Mouse (Mus musculus): ENCODE data around the gene Ntrk3. TPM values are rescaled to one million over a fixed set of nuclear protein-coding genes. Genes with fewer than 3 reads are reported as not detected.

Ntrk3 gene
- polyA plus RNA-seq, 1 experiment from 2014 or later: 27.0 TPM

- Histone ChIP-seq H3K27me3 (ENCODE audit: control insufficient read depth, insufficient read depth, low read length) (no peaks in the 10 kb centered on the region), H3K4me3 (replicated peaks; ENCODE audit: low read depth, low read length) (no peak overlapping the region), H3K4me2 (ENCODE audit: low read length) (no peak overlapping the region), H3K9me3 (ENCODE audit: control insufficient read depth, low read length) (no peaks in the 10 kb centered on the region), H3K36me3 (ENCODE audit: control insufficient read depth, insufficient read depth, low read length) (no peaks in the 10 kb centered on the region; the same call in 1 of the 2 replicates), H3K27ac (replicated peaks; ENCODE audit: low read depth, low read length) (no peak overlapping the region), H3K4me1 (ENCODE audit: control insufficient read depth, insufficient read depth, low read length) (no peaks in the 10 kb centered on the region), H3K9ac (replicated peaks; ENCODE audit: low read length) (no peak overlapping the region)
- DNase-seq: peak; percentile 10
- 85% methylated on average over 9 of the region's 9 CpGs for WGBS
- ATAC-seq (ENCODE audit: low FRiP score, low TSS enrichment): no peak
These were observed 298.3 kb downstream of the Ntrk3 start for GRCm38 (mm10) chr7:78439361-78440120.

GRCm38 (mm10) chr7:78433617-78434144 is 304.1 kb downstream of the Ntrk3 start:
- no peaks in the 10 kb centered on the region for H3K27me3 ChIP-seq (ENCODE audit: control insufficient read depth, insufficient read depth, low read length)
- H3K4me2 ChIP-seq (ENCODE audit: low read length): no peak overlapping the region
- no peak overlapping the region for H3K9ac ChIP-seq (replicated peaks; ENCODE audit: low read length)
- ATAC-seq (ENCODE audit: low FRiP score, low TSS enrichment) (0 out of 2 replicates have a peak, but pooled peaks have one; percentile 24), DNase-seq (peak; percentile 59)
- 0 out of 2 replicates have a peak, but pooled peaks cover 2% of the 10 kb centered on the region for H3K4me1 ChIP-seq (ENCODE audit: control insufficient read depth, insufficient read depth, low read length)
- H3K9me3 ChIP-seq (ENCODE audit: control insufficient read depth, low read length): no peaks in the 10 kb centered on the region
- H3K4me3 ChIP-seq (replicated peaks; ENCODE audit: low read depth, low read length): no peak overlapping the region
- no peaks in the 10 kb centered on the region for H3K36me3 ChIP-seq (ENCODE audit: control insufficient read depth, insufficient read depth, low read length)
- H3K27ac ChIP-seq (replicated peaks; ENCODE audit: low read depth, low read length): no peak overlapping the region
- WGBS: 18% methylated on average over 5 of the region's 5 CpGs

GRCm38 (mm10) chr7:78431611-78432010 is 306.2 kb downstream of the Ntrk3 start:
- Histone ChIP-seq H3K27ac (replicated peaks; ENCODE audit: low read depth, low read length) (no peak overlapping the region), H3K9ac (replicated peaks; ENCODE audit: low read length) (no peak overlapping the region), H3K4me1 (ENCODE audit: control insufficient read depth, insufficient read depth, low read length) (0 out of 2 replicates have a peak, but pooled peaks cover 2% of the 10 kb centered on the region), H3K27me3 (ENCODE audit: control insufficient read depth, insufficient read depth, low read length) (no peaks in the 10 kb centered on the region), H3K4me2 (ENCODE audit: low read length) (no peak overlapping the region), H3K9me3 (ENCODE audit: control insufficient read depth, low read length) (no peaks in the 10 kb centered on the region), H3K4me3 (replicated peaks; ENCODE audit: low read depth, low read length) (no peak overlapping the region), H3K36me3 (ENCODE audit: control insufficient read depth, insufficient read depth, low read length) (no peaks in the 10 kb centered on the region)
- DNase-seq (no peak), ATAC-seq (ENCODE audit: low FRiP score, low TSS enrichment) (no peak)
- 90% methylated on average over 4 of the region's 4 CpGs for WGBS

GRCm38 (mm10) chr7:78412172-78412571 is 325.6 kb downstream of the Ntrk3 start:
- DNase-seq (no peak), ATAC-seq (ENCODE audit: low FRiP score, low TSS enrichment) (no peak)
- Histone ChIP-seq H3K27me3 (ENCODE audit: control insufficient read depth, insufficient read depth, low read length) (no peaks in the 10 kb centered on the region), H3K4me2 (ENCODE audit: low read length) (no peak overlapping the region), H3K9me3 (ENCODE audit: control insufficient read depth, low read length) (no peaks in the 10 kb centered on the region), H3K4me1 (ENCODE audit: control insufficient read depth, insufficient read depth, low read length) (no peaks in the 10 kb centered on the region), H3K27ac (replicated peaks; ENCODE audit: low read depth, low read length) (no peak overlapping the region), H3K9ac (replicated peaks; ENCODE audit: low read length) (no peak overlapping the region), H3K4me3 (replicated peaks; ENCODE audit: low read depth, low read length) (no peak overlapping the region), H3K36me3 (ENCODE audit: control insufficient read depth, insufficient read depth, low read length) (no peaks in the 10 kb centered on the region)
- WGBS: 85% methylated on average over 2 of the region's 2 CpGs

GRCm38 (mm10) chr7:78409970-78410369 is 327.8 kb downstream of the Ntrk3 start:
- H3K27me3 ChIP-seq (ENCODE audit: control insufficient read depth, insufficient read depth, low read length): no peaks in the 10 kb centered on the region
- ATAC-seq (ENCODE audit: low FRiP score, low TSS enrichment) (no peak), DNase-seq (no peak)
- no peak overlapping the region for H3K4me2 ChIP-seq (ENCODE audit: low read length)
- H3K9me3 ChIP-seq (ENCODE audit: control insufficient read depth, low read length): no peaks in the 10 kb centered on the region
- H3K9ac ChIP-seq (replicated peaks; ENCODE audit: low read length): no peak overlapping the region
- H3K4me3 ChIP-seq (replicated peaks; ENCODE audit: low read depth, low read length): no peak overlapping the region
- no peak overlapping the region for H3K27ac ChIP-seq (replicated peaks; ENCODE audit: low read depth, low read length)
- no peaks in the 10 kb centered on the region for H3K36me3 ChIP-seq (ENCODE audit: control insufficient read depth, insufficient read depth, low read length)
- WGBS: 50% methylated on average over 5 of the region's 5 CpGs
- H3K4me1 ChIP-seq (ENCODE audit: control insufficient read depth, insufficient read depth, low read length): no peaks in the 10 kb centered on the region

- WGBS: 94% methylated on average over 5 of the region's 5 CpGs
- Histone ChIP-seq H3K9me3 (ENCODE audit: control insufficient read depth, low read length) (no peaks in the 10 kb centered on the region), H3K27ac (replicated peaks; ENCODE audit: low read depth, low read length) (no peak overlapping the region), H3K36me3 (ENCODE audit: control insufficient read depth, insufficient read depth, low read length) (no peaks in the 10 kb centered on the region), H3K4me3 (replicated peaks; ENCODE audit: low read depth, low read length) (no peak overlapping the region), H3K27me3 (ENCODE audit: control insufficient read depth, insufficient read depth, low read length) (no peaks in the 10 kb centered on the region), H3K4me1 (ENCODE audit: control insufficient read depth, insufficient read depth, low read length) (no peaks in the 10 kb centered on the region), H3K9ac (replicated peaks; ENCODE audit: low read length) (no peak overlapping the region), H3K4me2 (ENCODE audit: low read length) (no peak overlapping the region)
- ATAC-seq (ENCODE audit: low FRiP score, low TSS enrichment): no peak
- no peak for DNase-seq
These were observed 331.0 kb downstream of the Ntrk3 start for GRCm38 (mm10) chr7:78406641-78407291.

GRCm38 (mm10) chr7:78404481-78404880 is 333.3 kb downstream of the Ntrk3 start:
- H3K4me3 ChIP-seq (replicated peaks; ENCODE audit: low read depth, low read length): no peak overlapping the region
- ATAC-seq (ENCODE audit: low FRiP score, low TSS enrichment): no peak
- H3K9me3 ChIP-seq (ENCODE audit: control insufficient read depth, low read length): no peaks in the 10 kb centered on the region
- H3K4me1 ChIP-seq (ENCODE audit: control insufficient read depth, insufficient read depth, low read length): no peaks in the 10 kb centered on the region
- no peak overlapping the region for H3K4me2 ChIP-seq (ENCODE audit: low read length)
- H3K27ac ChIP-seq (replicated peaks; ENCODE audit: low read depth, low read length): no peak overlapping the region
- DNase-seq: no peak
- H3K36me3 ChIP-seq (ENCODE audit: control insufficient read depth, insufficient read depth, low read length): no peaks in the 10 kb centered on the region
- H3K27me3 ChIP-seq (ENCODE audit: control insufficient read depth, insufficient read depth, low read length): no peaks in the 10 kb centered on the region
- 93% methylated on average over 6 of the region's 6 CpGs for WGBS
- no peak overlapping the region for H3K9ac ChIP-seq (replicated peaks; ENCODE audit: low read length)

GRCm38 (mm10) chr7:78402495-78402894 is 335.3 kb downstream of the Ntrk3 start:
- WGBS: 91% methylated on average over 3 of the region's 3 CpGs
- ATAC-seq (ENCODE audit: low FRiP score, low TSS enrichment): no peak
- H3K4me3 ChIP-seq (replicated peaks; ENCODE audit: low read depth, low read length): no peak overlapping the region

More at GRCm38 (mm10) chr7:78402495-78402894, 335.3 kb downstream of the Ntrk3 start:
- H3K9me3 ChIP-seq (ENCODE audit: control insufficient read depth, low read length): no peaks in the 10 kb centered on the region
- H3K36me3 ChIP-seq (ENCODE audit: control insufficient read depth, insufficient read depth, low read length): no peaks in the 10 kb centered on the region
- H3K4me2 ChIP-seq (ENCODE audit: low read length): no peak overlapping the region
- no peaks in the 10 kb centered on the region for H3K4me1 ChIP-seq (ENCODE audit: control insufficient read depth, insufficient read depth, low read length)
- no peak overlapping the region for H3K27ac ChIP-seq (replicated peaks; ENCODE audit: low read depth, low read length)
- no peak overlapping the region for H3K9ac ChIP-seq (replicated peaks; ENCODE audit: low read length)
- H3K27me3 ChIP-seq (ENCODE audit: control insufficient read depth, insufficient read depth, low read length): no peaks in the 10 kb centered on the region
- DNase-seq: no peak

All from midbrain, embryonic 14.5 days (tissue).